Mouse (Mus musculus): ENCODE results near the gene Ndufb10. TPM values are rescaled to one million over a fixed set of nuclear protein-coding genes. Genes with fewer than 3 reads are reported as not detected.

The Ndufb10 gene
- polyA plus RNA-seq, 1 experiment from 2014 or later: 269 TPM

DNA sequence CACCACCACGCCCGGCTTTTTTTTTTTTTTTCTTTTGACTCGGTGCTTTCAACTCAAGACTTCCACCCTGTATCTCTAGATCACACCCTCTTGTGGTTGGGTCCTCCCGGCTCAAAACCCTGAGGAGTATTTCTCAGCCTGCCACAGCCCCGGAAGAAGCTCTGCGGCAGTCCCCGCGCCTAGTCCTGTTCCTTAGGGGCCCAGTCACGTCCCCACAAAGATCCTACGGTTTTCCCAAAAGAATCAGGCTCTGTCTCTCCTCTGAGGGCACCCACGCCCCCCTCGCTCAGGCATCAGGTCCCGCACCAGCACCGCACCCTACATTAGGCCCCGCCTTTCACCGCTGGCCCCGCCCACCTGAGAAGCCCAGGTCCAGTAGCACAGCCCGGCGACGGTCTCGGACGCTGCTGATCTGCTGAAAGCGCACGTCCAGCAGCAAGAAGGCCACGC is 37.1 kb downstream of the Ndufb10 start:
- Histone ChIP-seq H3K36me3 (ENCODE audit: control insufficient read depth, insufficient read depth, low read length) (no peaks in the 10 kb centered on the region), H3K4me2 (replicated peaks; ENCODE audit: low read depth) (peak overlapping the region; percentile 56), H3K27me3 (ENCODE audit: control insufficient read depth, insufficient read depth, low read length) (peaks cover 6% of the 10 kb centered on the region), H3K4me3 (ENCODE audit: low read depth, low read length) (peak overlapping the region; percentile 34), H3K27ac (replicated peaks) (no peak overlapping the region), H3K4me1 (replicated peaks; ENCODE audit: control insufficient read depth, insufficient read depth) (peaks cover 8% of the 10 kb centered on the region), H3K9me3 (ENCODE audit: control insufficient read depth, low read length) (no peaks in the 10 kb centered on the region), H3K9ac (ENCODE audit: low read length) (peak overlapping the region; percentile 27; the same call in 1 of the 2 replicates)
- ATAC-seq (ENCODE audit: low FRiP score, low TSS enrichment) (peak; percentile 69), DNase-seq (ENCODE audit: low spot score) (peak; percentile 77)
- WGBS: 1% methylated on average over 24 of the region's 25 CpGs
- TF ChIP-seq CTCF (IDR thresholded peaks at IDR 0.05; ENCODE audit: low read depth) (peak; percentile 19; the same call in 1 of the 2 replicates), EP300 (optimal IDR thresholded peaks at IDR 0.05) (no peak)

DNA sequence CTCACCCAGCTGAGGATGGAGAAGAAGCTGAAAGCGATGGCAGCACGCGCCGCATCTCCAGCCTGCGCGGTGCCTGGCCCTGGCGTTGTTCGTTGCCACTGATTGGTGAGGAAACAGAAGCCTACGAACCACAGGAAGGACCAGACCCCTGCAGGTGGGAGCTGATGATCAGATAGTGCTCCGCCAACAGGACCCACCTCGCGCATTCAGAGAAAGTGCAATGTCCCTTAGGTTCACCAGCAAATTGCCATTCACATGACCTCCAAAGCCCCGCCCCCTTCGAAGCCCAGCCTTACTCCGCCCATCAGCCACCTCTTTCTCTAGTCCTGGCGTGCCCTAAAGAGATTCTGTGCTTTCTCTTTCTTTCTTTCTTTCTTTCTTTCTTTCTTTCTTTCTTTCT is 37.8 kb downstream of the Ndufb10 start:
- no peaks in the 10 kb centered on the region for H3K9me3 ChIP-seq (ENCODE audit: control insufficient read depth, low read length)
- H3K4me3 ChIP-seq (ENCODE audit: low read depth, low read length): no peak overlapping the region
- ATAC-seq (ENCODE audit: low FRiP score, low TSS enrichment) (no peak), DNase-seq (ENCODE audit: low spot score) (peak; percentile 64)
- H3K4me2 ChIP-seq (replicated peaks; ENCODE audit: low read depth): no peak overlapping the region
- no peaks in the 10 kb centered on the region for H3K36me3 ChIP-seq (ENCODE audit: control insufficient read depth, insufficient read depth, low read length)
- H3K4me1 ChIP-seq (replicated peaks; ENCODE audit: control insufficient read depth, insufficient read depth): peaks cover 8% of the 10 kb centered on the region
- whole genome bisulfite sequencing: 33% methylated on average over 16 of the region's 16 CpGs
- H3K9ac ChIP-seq (ENCODE audit: low read length): no peak overlapping the region
- TF ChIP-seq EP300 (optimal IDR thresholded peaks at IDR 0.05) (no peak), CTCF (IDR thresholded peaks at IDR 0.05; ENCODE audit: low read depth) (no peak)
- H3K27ac ChIP-seq (replicated peaks): no peak overlapping the region
- H3K27me3 ChIP-seq (ENCODE audit: control insufficient read depth, insufficient read depth, low read length): peaks cover 6% of the 10 kb centered on the region

- peak; percentile 65 for ATAC-seq (ENCODE audit: low FRiP score, low TSS enrichment)
- no peak overlapping the region for H3K9ac ChIP-seq (ENCODE audit: low read length)
- 84% methylated on average over 24 of the region's 24 CpGs for WGBS
- H3K9me3 ChIP-seq (ENCODE audit: control insufficient read depth, low read length): no peaks in the 10 kb centered on the region
- no peaks in the 10 kb centered on the region for H3K27me3 ChIP-seq (ENCODE audit: control insufficient read depth, insufficient read depth, low read length)
- no peak overlapping the region for H3K4me3 ChIP-seq (ENCODE audit: low read depth, low read length)
- H3K27ac ChIP-seq (replicated peaks): 0 out of 2 replicates have a peak overlapping the region, but pooled peaks have one; percentile 30
- no peak for DNase-seq (ENCODE audit: low spot score)
- H3K36me3 ChIP-seq (ENCODE audit: control insufficient read depth, insufficient read depth, low read length): peaks cover 42% of the 10 kb centered on the region
- TF ChIP-seq CTCF (IDR thresholded peaks at IDR 0.05; ENCODE audit: low read depth) (no peak), EP300 (optimal IDR thresholded peaks at IDR 0.05) (no peak)
- H3K4me1 ChIP-seq (replicated peaks; ENCODE audit: control insufficient read depth, insufficient read depth): no peaks in the 10 kb centered on the region
- H3K4me2 ChIP-seq (replicated peaks; ENCODE audit: low read depth): no peak overlapping the region
Observed at GRCm38 (mm10) chr17:24677500-24678080, 46.7 kb downstream of the Ndufb10 start.

DNA sequence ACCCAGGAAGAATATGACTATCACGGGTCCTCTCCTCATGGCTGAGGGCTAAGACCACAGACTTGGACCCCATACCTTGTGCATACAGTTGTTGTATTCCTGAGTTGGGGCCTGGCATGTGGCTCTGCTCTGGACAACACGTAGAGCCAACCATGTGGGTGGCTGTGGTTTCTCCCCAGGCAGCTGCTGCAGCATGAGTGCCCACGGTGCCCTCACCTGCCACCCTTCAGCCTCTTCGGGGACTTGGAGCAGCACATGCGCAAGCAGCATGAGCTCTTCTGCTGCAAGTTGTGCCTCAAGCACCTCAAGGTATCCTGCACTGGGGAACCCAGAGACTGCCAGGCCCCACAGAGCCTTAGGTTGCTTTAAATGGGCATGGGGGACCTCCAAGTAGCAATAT is 47.4 kb downstream of the Ndufb10 start:
- no peaks in the 10 kb centered on the region for H3K4me1 ChIP-seq (replicated peaks; ENCODE audit: control insufficient read depth, insufficient read depth)
- H3K27ac ChIP-seq (replicated peaks): no peak overlapping the region
- H3K9ac ChIP-seq (ENCODE audit: low read length): no peak overlapping the region
- peaks cover 42% of the 10 kb centered on the region for H3K36me3 ChIP-seq (ENCODE audit: control insufficient read depth, insufficient read depth, low read length)
- TF ChIP-seq EP300 (optimal IDR thresholded peaks at IDR 0.05) (no peak), CTCF (IDR thresholded peaks at IDR 0.05; ENCODE audit: low read depth) (no peak)
- WGBS: 97% methylated on average over 5 of the region's 5 CpGs
- no peaks in the 10 kb centered on the region for H3K9me3 ChIP-seq (ENCODE audit: control insufficient read depth, low read length)
- H3K4me2 ChIP-seq (replicated peaks; ENCODE audit: low read depth): no peak overlapping the region
- DNase-seq (ENCODE audit: low spot score): no peak
- H3K27me3 ChIP-seq (ENCODE audit: control insufficient read depth, insufficient read depth, low read length): no peaks in the 10 kb centered on the region
- no peak for ATAC-seq (ENCODE audit: low FRiP score, low TSS enrichment)
- H3K4me3 ChIP-seq (ENCODE audit: low read depth, low read length): no peak overlapping the region

DNA sequence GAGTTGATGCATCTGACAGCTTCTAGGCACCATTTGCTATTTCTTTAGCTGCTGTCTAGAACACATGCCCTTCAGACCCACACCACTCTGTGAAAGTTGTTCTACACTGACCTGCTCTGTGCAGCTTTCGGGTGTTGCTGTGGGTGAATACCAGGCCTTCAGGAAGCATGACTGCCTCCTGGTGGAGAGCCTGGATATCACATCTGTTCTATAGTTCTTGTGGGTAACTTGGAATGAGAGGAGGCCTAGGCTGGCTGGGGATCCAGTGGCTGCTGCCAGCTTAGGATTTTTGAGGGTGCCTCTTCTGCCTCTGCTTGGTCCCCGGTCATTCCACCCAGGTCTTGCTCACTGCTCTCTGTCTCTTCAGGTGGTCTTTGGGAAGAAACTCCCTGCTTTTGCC is 48.1 kb downstream of the Ndufb10 start:
- Histone ChIP-seq H3K36me3 (ENCODE audit: control insufficient read depth, insufficient read depth, low read length) (peaks cover 42% of the 10 kb centered on the region), H3K27ac (replicated peaks) (no peak overlapping the region), H3K4me1 (replicated peaks; ENCODE audit: control insufficient read depth, insufficient read depth) (no peaks in the 10 kb centered on the region), H3K9ac (ENCODE audit: low read length) (no peak overlapping the region), H3K4me3 (ENCODE audit: low read depth, low read length) (no peak overlapping the region), H3K27me3 (ENCODE audit: control insufficient read depth, insufficient read depth, low read length) (no peaks in the 10 kb centered on the region), H3K4me2 (replicated peaks; ENCODE audit: low read depth) (no peak overlapping the region), H3K9me3 (ENCODE audit: control insufficient read depth, low read length) (no peaks in the 10 kb centered on the region)
- WGBS: 60% methylated on average over 2 of the region's 2 CpGs
- ATAC-seq (ENCODE audit: low FRiP score, low TSS enrichment) (peak; percentile 25; the same call in 1 of the 2 replicates), DNase-seq (ENCODE audit: low spot score) (peak; percentile 83)
- no peak for TF ChIP-seq EP300 (optimal IDR thresholded peaks at IDR 0.05)
- peak; percentile 89 for TF ChIP-seq CTCF (IDR thresholded peaks at IDR 0.05; ENCODE audit: low read depth)

DNA sequence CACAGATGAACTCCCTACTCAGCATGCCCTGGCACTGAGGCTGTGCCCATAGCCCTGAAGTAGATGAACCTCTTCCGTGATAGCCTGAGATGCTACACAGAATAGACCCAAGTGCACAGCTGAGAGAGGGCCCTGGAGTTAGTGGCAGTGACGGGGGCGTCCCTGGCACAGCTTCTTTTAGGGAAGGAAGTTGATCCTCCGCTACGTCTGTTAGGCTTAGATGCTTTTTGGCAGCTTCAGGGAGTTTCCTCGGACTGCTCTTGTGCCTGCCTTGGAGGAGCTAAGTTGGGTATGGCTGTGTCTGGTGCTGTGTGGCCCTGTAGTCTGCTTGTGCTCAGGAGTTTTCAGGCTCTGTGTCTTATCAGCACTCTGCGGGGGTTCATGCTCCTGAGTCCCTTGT is 50.0 kb downstream of the Ndufb10 start:
- Histone ChIP-seq H3K4me1 (replicated peaks; ENCODE audit: control insufficient read depth, insufficient read depth) (0 out of 2 replicates have a peak, but pooled peaks cover 3% of the 10 kb centered on the region), H3K27me3 (ENCODE audit: control insufficient read depth, insufficient read depth, low read length) (no peaks in the 10 kb centered on the region), H3K27ac (replicated peaks) (no peak overlapping the region), H3K4me2 (replicated peaks; ENCODE audit: low read depth) (no peak overlapping the region), H3K36me3 (ENCODE audit: control insufficient read depth, insufficient read depth, low read length) (peaks cover 27% of the 10 kb centered on the region), H3K4me3 (ENCODE audit: low read depth, low read length) (no peak overlapping the region), H3K9me3 (ENCODE audit: control insufficient read depth, low read length) (no peaks in the 10 kb centered on the region), H3K9ac (ENCODE audit: low read length) (no peak overlapping the region)
- TF ChIP-seq EP300 (optimal IDR thresholded peaks at IDR 0.05) (no peak), CTCF (IDR thresholded peaks at IDR 0.05; ENCODE audit: low read depth) (no peak)
- DNase-seq (ENCODE audit: low spot score) (no peak), ATAC-seq (ENCODE audit: low FRiP score, low TSS enrichment) (no peak)
- 72% methylated on average over 7 of the region's 7 CpGs for WGBS

Data from stomach, postnatal 0 days (tissue).